Mouse (Mus musculus) midbrain, embryonic 10.5 days (tissue): Measurements from ENCODE around the gene Ttc27. TPM values are rescaled to one million over a fixed set of nuclear protein-coding genes. Genes with fewer than 3 reads are reported as not detected.

Experiments used
- DNase-seq: peaks from one replicate; pipeline ENCODE4 v3.0.0-alpha.2; 2017; ENCODE audit warnings: low spot score
- H3K27ac ChIP-seq: fragments of 300-500 bp; sonication (generic); replicated peaks from 2 replicates; pipeline ENCODE4 v1.5.1; 2016; ENCODE audit warnings: mild to moderate bottlenecking
- H3K27me3 ChIP-seq: fragments of 300-500 bp; sonication (generic); 2 replicates; pipeline ENCODE4 v1.6.1; 2016; ENCODE audit warnings: low read depth, mild to moderate bottlenecking; ENCODE audit not compliant: poor library complexity, severe bottlenecking
- H3K36me3 ChIP-seq: fragments of 300-500 bp; sonication (generic); 2 replicates; pipeline ENCODE4 v1.6.1; 2016; ENCODE audit warnings: mild to moderate bottlenecking, moderate library complexity
- H3K4me1 ChIP-seq: fragments of 300-500 bp; sonication (generic); 2 replicates; pipeline ENCODE4 v1.6.1; 2016
- H3K4me3 ChIP-seq: fragments of 300-500 bp; sonication (generic); 2 replicates; pipeline ENCODE4 v1.5.1; 2016; ENCODE audit warnings: mild to moderate bottlenecking, moderate library complexity
- H3K9me3 ChIP-seq: fragments of 300-500 bp; sonication (generic); replicated peaks from 2 replicates; pipeline ENCODE4 v1.6.1; 2016; ENCODE audit warnings: mild to moderate bottlenecking
- WGBS: fragments of 180-500 bp; shearing (Covaris S2); methylation state at CpG from one replicate; pipeline ENCODE4 v1.1.7; 2016; 5-methylcytosine and 5-hydroxymethylcytosine counted together
- polyA plus RNA-seq: library from polyadenylated mRNA; unstranded; fragments of >200 nt; fragmentation: Nextera tagmentation; extraction: Ambion mirVana; gene quantifications from 2 replicates; pipeline ENCODE4 v1.2.1, GENCODE M21; 2016

The Ttc27 gene
- polyA plus RNA-seq, 1 experiment from 2014 or later = 28.5 TPM

GRCm38 (mm10) chr17:74772364-74772763 is 54.8 kb downstream of the Ttc27 start:
- Histone ChIP-seq H3K36me3 (no peaks in the 10 kb centered on the region), H3K4me3 (no peak overlapping the region)
- WGBS = 90% methylated on average over 4 of the region's 4 CpGs

GRCm38 (mm10) chr17:74773556-74773955 is 56.0 kb downstream of the Ttc27 start:
- Histone ChIP-seq H3K4me1 (peaks cover 10% of the 10 kb centered on the region), H3K36me3 (no peaks in the 10 kb centered on the region), H3K27ac (no peak overlapping the region), H3K27me3 (no peaks in the 10 kb centered on the region), H3K4me3 (no peak overlapping the region), H3K9me3 (no peaks in the 10 kb centered on the region)
- DNase-seq = no peak
- 27% methylated on average over 5 of the region's 5 CpGs for WGBS

More at GRCm38 (mm10) chr17:74772364-74772763, 54.8 kb downstream of the Ttc27 start:
- peaks cover 10% of the 10 kb centered on the region for H3K4me1 ChIP-seq
- no peaks in the 10 kb centered on the region for H3K9me3 ChIP-seq
- DNase-seq = no peak
- H3K27ac ChIP-seq = no peak overlapping the region
- H3K27me3 ChIP-seq = no peaks in the 10 kb centered on the region

GRCm38 (mm10) chr17:74780133-74780532 is 62.6 kb downstream of the Ttc27 start:
- no peak for DNase-seq
- H3K27me3 ChIP-seq = no peaks in the 10 kb centered on the region
- no peak overlapping the region for H3K4me3 ChIP-seq
- H3K36me3 ChIP-seq = 0 out of 2 replicates have a peak, but pooled peaks cover 2% of the 10 kb centered on the region
- H3K27ac ChIP-seq = no peak overlapping the region
- H3K4me1 ChIP-seq = no peaks in the 10 kb centered on the region
- 85% methylated on average over 4 of the region's 4 CpGs for WGBS
- no peaks in the 10 kb centered on the region for H3K9me3 ChIP-seq

- no peak overlapping the region for H3K27ac ChIP-seq
Measured at GRCm38 (mm10) chr17:74780627-74781026, 63.1 kb downstream of the Ttc27 start.

GRCm38 (mm10) chr17:74781911-74782310 is 64.4 kb downstream of the Ttc27 start:
- Histone ChIP-seq H3K36me3 (0 out of 2 replicates have a peak, but pooled peaks cover 2% of the 10 kb centered on the region), H3K9me3 (no peaks in the 10 kb centered on the region), H3K27ac (no peak overlapping the region), H3K27me3 (no peaks in the 10 kb centered on the region), H3K4me3 (no peak overlapping the region), H3K4me1 (no peaks in the 10 kb centered on the region)
- no peak for DNase-seq

More at GRCm38 (mm10) chr17:74780627-74781026, 63.1 kb downstream of the Ttc27 start:
- Histone ChIP-seq H3K9me3 (no peaks in the 10 kb centered on the region), H3K36me3 (0 out of 2 replicates have a peak, but pooled peaks cover 2% of the 10 kb centered on the region), H3K27me3 (no peaks in the 10 kb centered on the region), H3K4me1 (no peaks in the 10 kb centered on the region), H3K4me3 (no peak overlapping the region)
- WGBS = 93% methylated on average over 9 of the region's 9 CpGs
- no peak for DNase-seq

GRCm38 (mm10) chr17:74785586-74785985 is 68.1 kb downstream of the Ttc27 start:
- H3K36me3 ChIP-seq = peaks cover 10% of the 10 kb centered on the region; the same call in 1 of the 2 replicates
- no peaks in the 10 kb centered on the region for H3K9me3 ChIP-seq
- WGBS = 89% methylated on average over 5 of the region's 5 CpGs
- no peak overlapping the region for H3K4me3 ChIP-seq
- no peak for DNase-seq
- no peaks in the 10 kb centered on the region for H3K27me3 ChIP-seq
- no peak overlapping the region for H3K27ac ChIP-seq
- H3K4me1 ChIP-seq = no peaks in the 10 kb centered on the region

- no peak for DNase-seq
- Histone ChIP-seq H3K4me1 (no peaks in the 10 kb centered on the region), H3K36me3 (peaks cover 10% of the 10 kb centered on the region; the same call in 1 of the 2 replicates), H3K27me3 (no peaks in the 10 kb centered on the region), H3K9me3 (no peaks in the 10 kb centered on the region), H3K27ac (no peak overlapping the region), H3K4me3 (no peak overlapping the region)
- WGBS = 87% methylated on average over 10 of the region's 10 CpGs
Measured at GRCm38 (mm10) chr17:74786198-74786734, 68.7 kb downstream of the Ttc27 start.

DNA sequence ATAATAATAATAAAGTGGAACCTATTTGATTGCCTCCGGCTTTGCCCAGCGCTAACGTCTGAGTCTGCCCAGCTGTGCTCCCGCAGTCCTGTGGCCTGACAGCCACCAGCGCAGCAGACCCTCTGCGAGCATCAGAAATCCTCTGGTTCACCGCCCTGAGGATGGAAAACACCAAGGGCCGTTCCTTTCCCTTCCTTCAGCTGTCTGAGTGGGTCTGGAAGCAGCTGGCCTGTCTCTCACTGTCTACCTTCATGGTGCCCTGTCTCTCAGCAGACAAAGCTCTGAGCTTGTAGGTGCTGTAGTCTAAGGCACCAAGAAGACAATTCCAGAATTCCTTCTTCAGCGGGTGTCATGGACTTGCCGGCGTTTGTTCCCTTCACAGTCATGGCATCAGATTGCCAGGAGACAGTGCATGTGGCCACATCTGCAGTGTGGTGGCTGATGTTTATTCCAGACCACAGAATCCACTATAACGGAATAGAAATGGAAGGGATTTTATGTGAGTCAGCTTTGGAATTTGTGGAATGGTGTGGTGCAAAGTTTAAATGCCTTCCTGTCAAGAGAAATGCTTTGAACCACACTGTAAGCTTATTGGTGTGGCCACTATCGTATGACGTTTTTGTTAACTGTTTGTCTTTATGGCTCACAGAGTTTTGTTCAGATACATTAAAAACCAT is 78.6 kb downstream of the Ttc27 start:
- no peak overlapping the region for H3K4me3 ChIP-seq
- DNase-seq = no peak
- no peaks in the 10 kb centered on the region for H3K27me3 ChIP-seq
- peaks cover 8% of the 10 kb centered on the region for H3K4me1 ChIP-seq
- WGBS = 94% methylated on average over 14 of the region's 14 CpGs
- H3K9me3 ChIP-seq = no peaks in the 10 kb centered on the region
- H3K27ac ChIP-seq = no peak overlapping the region
- H3K36me3 ChIP-seq = peaks cover 5% of the 10 kb centered on the region; the same call in 1 of the 2 replicates

DNA sequence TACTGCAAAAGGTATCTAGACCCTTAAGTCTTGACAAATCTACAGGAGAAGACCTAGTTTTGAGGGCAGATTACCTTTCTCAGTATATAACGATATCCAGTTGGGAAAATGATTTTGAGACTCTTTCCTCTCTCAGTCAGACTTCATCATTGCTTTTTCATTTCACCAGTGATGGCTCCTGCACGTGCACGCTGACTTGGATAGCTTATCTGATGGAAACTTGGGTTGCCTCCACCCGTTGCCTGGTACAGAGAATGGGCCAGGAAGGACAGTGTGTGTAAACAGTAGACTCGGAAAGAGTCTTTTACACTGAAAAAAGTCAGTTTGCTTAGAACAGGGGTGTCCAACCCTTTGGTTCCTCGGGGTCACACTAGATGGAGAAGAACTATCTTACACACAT is 82.3 kb downstream of the Ttc27 start:
- WGBS = 94% methylated on average over 6 of the region's 6 CpGs
- Histone ChIP-seq H3K27ac (no peak overlapping the region), H3K4me1 (peaks cover 11% of the 10 kb centered on the region), H3K36me3 (peaks cover 5% of the 10 kb centered on the region; the same call in 1 of the 2 replicates), H3K27me3 (no peaks in the 10 kb centered on the region), H3K4me3 (no peak overlapping the region), H3K9me3 (no peaks in the 10 kb centered on the region)
- no peak for DNase-seq

DNA sequence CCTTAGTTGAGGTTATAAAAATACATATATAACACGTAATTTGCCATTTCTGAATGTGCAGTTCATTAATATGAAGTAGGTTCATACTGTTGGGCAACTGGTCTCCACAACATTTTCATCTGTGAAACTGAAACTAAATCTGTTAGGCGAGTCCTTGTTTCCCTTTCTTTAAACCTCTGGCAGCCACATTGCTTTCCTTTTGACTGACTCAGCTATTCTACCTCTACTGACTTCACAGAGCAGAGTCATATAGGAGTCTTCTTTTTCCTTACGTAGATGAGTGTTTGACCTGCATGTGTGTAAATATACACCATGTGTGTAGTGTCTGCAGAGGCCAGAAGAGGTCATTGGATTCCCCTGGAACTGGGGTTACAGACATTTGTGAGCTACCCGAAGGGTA is 85.2 kb downstream of the Ttc27 start:
- no peak for DNase-seq
- Histone ChIP-seq H3K4me3 (no peak overlapping the region), H3K4me1 (peaks cover 6% of the 10 kb centered on the region), H3K9me3 (no peaks in the 10 kb centered on the region), H3K27me3 (no peaks in the 10 kb centered on the region), H3K36me3 (peaks cover 11% of the 10 kb centered on the region; the same call in 1 of the 2 replicates), H3K27ac (no peak overlapping the region)
- WGBS = 88% methylated on average over 4 of the region's 4 CpGs

DNA sequence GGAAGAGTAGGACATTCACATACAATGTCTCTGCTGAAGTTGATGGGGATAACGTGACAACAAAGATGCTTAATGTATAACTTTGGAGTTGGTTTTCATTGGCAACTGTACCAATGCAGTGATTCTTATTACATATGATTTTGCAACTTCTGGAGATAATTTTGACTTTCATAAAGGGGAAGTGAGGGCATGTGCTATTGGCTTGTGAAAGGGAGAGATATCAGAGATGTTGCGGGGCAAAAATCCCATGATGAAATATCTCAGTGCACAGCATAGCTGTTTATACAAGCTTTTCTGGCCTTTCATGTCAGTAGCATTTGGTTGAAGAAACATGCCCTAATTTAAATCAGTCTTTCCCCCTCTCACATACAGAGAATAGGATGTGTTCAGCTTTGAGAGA is 86.3 kb downstream of the Ttc27 start:
- no peaks in the 10 kb centered on the region for H3K9me3 ChIP-seq
- whole genome bisulfite sequencing = 94% methylated on average over 2 of the region's 2 CpGs
- H3K27me3 ChIP-seq = no peaks in the 10 kb centered on the region
- H3K27ac ChIP-seq = no peak overlapping the region
- H3K4me1 ChIP-seq = 0 out of 2 replicates have a peak, but pooled peaks cover 2% of the 10 kb centered on the region
- no peak overlapping the region for H3K4me3 ChIP-seq
- peaks cover 11% of the 10 kb centered on the region; the same call in 1 of the 2 replicates for H3K36me3 ChIP-seq
- DNase-seq = no peak

GRCm38 (mm10) chr17:74804321-74804930 is 86.9 kb downstream of the Ttc27 start:
- Histone ChIP-seq H3K36me3 (peaks cover 7% of the 10 kb centered on the region; the same call in 1 of the 2 replicates), H3K27ac (no peak overlapping the region), H3K27me3 (no peaks in the 10 kb centered on the region), H3K9me3 (no peaks in the 10 kb centered on the region), H3K4me1 (0 out of 2 replicates have a peak, but pooled peaks cover 2% of the 10 kb centered on the region), H3K4me3 (no peak overlapping the region)
- DNase-seq = no peak
- 79% methylated on average over 9 of the region's 9 CpGs for WGBS
